Mouse (Mus musculus) embryonic facial prominence, embryonic 13.5 days (tissue): ENCODE data around the gene Arhgef28. TPM values are rescaled to one million over a fixed set of nuclear protein-coding genes. Genes with fewer than 3 reads are reported as not detected.

Experiments used
- ATAC-seq: fragments of 200-750 bp; cut with Nextera tagmentation; 2 replicates; pipeline ENCODE4 v1.8.0; 2017; ENCODE audit warnings: low read depth; ENCODE audit not compliant: insufficient number of reproducible peaks, insufficient read depth, low FRiP score, low TSS enrichment
- H3K27ac ChIP-seq: fragments of 300-500 bp; sonication (generic); 2 replicates; pipeline ENCODE4 v1.5.1; 2015; ENCODE audit warnings: moderate library complexity, mild to moderate bottlenecking, inconsistent platforms
- H3K27me3 ChIP-seq: fragments of 300-500 bp; sonication (generic); 2 replicates; pipeline ENCODE4 v1.6.1; 2015; ENCODE audit warnings: mild to moderate bottlenecking, inconsistent platforms
- H3K36me3 ChIP-seq: fragments of 300-500 bp; sonication (generic); 2 replicates; pipeline ENCODE4 v1.6.1; 2015; ENCODE audit warnings: mild to moderate bottlenecking, inconsistent platforms
- H3K4me1 ChIP-seq: fragments of 300-500 bp; sonication (generic); 2 replicates; pipeline ENCODE4 v1.6.1; 2015; ENCODE audit warnings: inconsistent platforms
- H3K4me2 ChIP-seq: fragments of 300-500 bp; sonication (generic); 2 replicates; pipeline ENCODE4 v1.6.1; 2015; ENCODE audit warnings: moderate library complexity, mild to moderate bottlenecking, inconsistent platforms
- H3K4me3 ChIP-seq: fragments of 300-500 bp; sonication (generic); 2 replicates; pipeline ENCODE4 v1.5.1; 2015; ENCODE audit warnings: mild to moderate bottlenecking, inconsistent platforms
- H3K9ac ChIP-seq: fragments of 300-500 bp; sonication (generic); 2 replicates; pipeline ENCODE4 v1.6.1; 2015; ENCODE audit warnings: mild to moderate bottlenecking, inconsistent platforms
- H3K9me3 ChIP-seq: fragments of 300-500 bp; sonication (generic); 2 replicates; pipeline ENCODE4 v1.6.1; 2016; ENCODE audit warnings: inconsistent platforms
- WGBS: fragments of 180-500 bp; shearing (Covaris S2); methylation state at CpG from one replicate; pipeline ENCODE4 v1.1.7; 2015; ENCODE audit warnings: mixed read lengths; 5-methylcytosine and 5-hydroxymethylcytosine counted together
- polyA plus RNA-seq: library from polyadenylated mRNA; unstranded; fragments of >200 nt; fragmentation: Nextera tagmentation; extraction: Ambion mirVana; gene quantifications from 2 replicates; pipeline ENCODE4 v1.2.1, GENCODE M21; 2015

Gene Arhgef28
- polyA plus RNA-seq, 1 experiment from 2014 or later = 12.9 TPM

GRCm38 (mm10) chr13:97953526-97953925 is 252.7 kb downstream of the Arhgef28 start:
- no peak for ATAC-seq
- no peaks in the 10 kb centered on the region for H3K9me3 ChIP-seq
- H3K27me3 ChIP-seq = no peaks in the 10 kb centered on the region
- 89% methylated on average over 19 of the region's 19 CpGs for WGBS
- H3K4me1 ChIP-seq = peaks cover 9% of the 10 kb centered on the region
- peaks cover 4% of the 10 kb centered on the region for H3K36me3 ChIP-seq
- no peak overlapping the region for H3K27ac ChIP-seq
- H3K4me2 ChIP-seq = no peak overlapping the region
- H3K9ac ChIP-seq = no peak overlapping the region
- no peak overlapping the region for H3K4me3 ChIP-seq

GRCm38 (mm10) chr13:97948856-97949255 is 257.4 kb downstream of the Arhgef28 start:
- H3K4me1 ChIP-seq = no peaks in the 10 kb centered on the region
- 91% methylated on average over 6 of the region's 6 CpGs for whole genome bisulfite sequencing
- ATAC-seq = no peak
- H3K4me2 ChIP-seq = no peak overlapping the region
- H3K27me3 ChIP-seq = no peaks in the 10 kb centered on the region
- H3K9ac ChIP-seq = no peak overlapping the region
- no peaks in the 10 kb centered on the region for H3K9me3 ChIP-seq
- H3K36me3 ChIP-seq = peaks cover 18% of the 10 kb centered on the region
- no peak overlapping the region for H3K27ac ChIP-seq
- no peak overlapping the region for H3K4me3 ChIP-seq

GRCm38 (mm10) chr13:97947598-97947997 is 258.6 kb downstream of the Arhgef28 start:
- no peaks in the 10 kb centered on the region; the same call in 1 of the 2 replicates for H3K4me1 ChIP-seq
- H3K4me2 ChIP-seq = no peak overlapping the region
- WGBS = 76% methylated on average over 3 of the region's 3 CpGs
- no peak overlapping the region for H3K27ac ChIP-seq
- H3K9me3 ChIP-seq = no peaks in the 10 kb centered on the region
- H3K9ac ChIP-seq = no peak overlapping the region
- H3K4me3 ChIP-seq = no peak overlapping the region
- H3K27me3 ChIP-seq = no peaks in the 10 kb centered on the region
- ATAC-seq = no peak
- peaks cover 14% of the 10 kb centered on the region; the same call in 1 of the 2 replicates for H3K36me3 ChIP-seq

GRCm38 (mm10) chr13:97946422-97946821 is 259.8 kb downstream of the Arhgef28 start:
- no peak overlapping the region for H3K4me3 ChIP-seq
- no peaks in the 10 kb centered on the region for H3K9me3 ChIP-seq
- 80% methylated on average over 7 of the region's 7 CpGs for WGBS
- ATAC-seq = no peak
- no peak overlapping the region for H3K9ac ChIP-seq
- H3K4me2 ChIP-seq = no peak overlapping the region
- no peaks in the 10 kb centered on the region for H3K27me3 ChIP-seq
- H3K4me1 ChIP-seq = peaks cover 7% of the 10 kb centered on the region
- H3K36me3 ChIP-seq = peaks cover 14% of the 10 kb centered on the region; the same call in 1 of the 2 replicates
- H3K27ac ChIP-seq = no peak overlapping the region

GRCm38 (mm10) chr13:97941909-97942680 is 264.1 kb downstream of the Arhgef28 start:
- Histone ChIP-seq H3K36me3 (peaks cover 14% of the 10 kb centered on the region; the same call in 1 of the 2 replicates), H3K4me2 (no peak overlapping the region), H3K4me1 (peaks cover 31% of the 10 kb centered on the region), H3K4me3 (no peak overlapping the region), H3K27me3 (no peaks in the 10 kb centered on the region), H3K9ac (no peak overlapping the region), H3K27ac (peak overlapping the region; percentile 12; the same call in 1 of the 2 replicates), H3K9me3 (no peaks in the 10 kb centered on the region)
- 76% methylated on average over 13 of the region's 13 CpGs for WGBS
- no peak for ATAC-seq

- ATAC-seq = no peak
- 17% methylated on average over 6 of the region's 6 CpGs for WGBS
- peak overlapping the region; percentile 66 for H3K27ac ChIP-seq
- H3K36me3 ChIP-seq = peaks cover 9% of the 10 kb centered on the region; the same call in 1 of the 2 replicates
- H3K27me3 ChIP-seq = no peaks in the 10 kb centered on the region
- H3K9ac ChIP-seq = no peak overlapping the region
- no peak overlapping the region for H3K4me3 ChIP-seq
- peaks cover 31% of the 10 kb centered on the region for H3K4me1 ChIP-seq
- 0 out of 2 replicates have a peak overlapping the region, but pooled peaks have one; percentile 7 for H3K4me2 ChIP-seq
- no peaks in the 10 kb centered on the region for H3K9me3 ChIP-seq
Observed at GRCm38 (mm10) chr13:97941099-97941498, 265.1 kb downstream of the Arhgef28 start.

GRCm38 (mm10) chr13:97939433-97940160 is 266.6 kb downstream of the Arhgef28 start:
- H3K27ac ChIP-seq = no peak overlapping the region
- ATAC-seq = no peak

GRCm38 (mm10) chr13:97938596-97939297 is 267.5 kb downstream of the Arhgef28 start:
- 0 out of 2 replicates have a peak, but pooled peaks have one; percentile 48 for ATAC-seq

More at GRCm38 (mm10) chr13:97939433-97940160, 266.6 kb downstream of the Arhgef28 start:
- no peak overlapping the region for H3K4me2 ChIP-seq
- H3K4me3 ChIP-seq = no peak overlapping the region
- H3K27me3 ChIP-seq = no peaks in the 10 kb centered on the region
- H3K36me3 ChIP-seq = no peaks in the 10 kb centered on the region
- H3K9me3 ChIP-seq = no peaks in the 10 kb centered on the region
- 46% methylated on average over 15 of the region's 15 CpGs for WGBS
- H3K9ac ChIP-seq = no peak overlapping the region
- peaks cover 31% of the 10 kb centered on the region for H3K4me1 ChIP-seq

GRCm38 (mm10) chr13:97937919-97938318 is 268.3 kb downstream of the Arhgef28 start:
- no peak for ATAC-seq
- WGBS = 16% methylated on average over 7 of the region's 7 CpGs
- H3K36me3 ChIP-seq = no peaks in the 10 kb centered on the region
- no peak overlapping the region for H3K27ac ChIP-seq
- H3K9me3 ChIP-seq = no peaks in the 10 kb centered on the region
- H3K4me1 ChIP-seq = peaks cover 31% of the 10 kb centered on the region
- no peak overlapping the region for H3K4me2 ChIP-seq
- H3K4me3 ChIP-seq = no peak overlapping the region
- H3K9ac ChIP-seq = no peak overlapping the region
- no peaks in the 10 kb centered on the region for H3K27me3 ChIP-seq

More at GRCm38 (mm10) chr13:97938596-97939297, 267.5 kb downstream of the Arhgef28 start:
- Histone ChIP-seq H3K9ac (no peak overlapping the region), H3K9me3 (no peaks in the 10 kb centered on the region), H3K4me1 (peaks cover 31% of the 10 kb centered on the region), H3K27ac (no peak overlapping the region), H3K4me3 (no peak overlapping the region), H3K4me2 (no peak overlapping the region), H3K36me3 (no peaks in the 10 kb centered on the region), H3K27me3 (no peaks in the 10 kb centered on the region)
- 31% methylated on average over 18 of the region's 18 CpGs for WGBS

GRCm38 (mm10) chr13:97928135-97928497 is 278.1 kb downstream of the Arhgef28 start:
- Histone ChIP-seq H3K27me3 (no peaks in the 10 kb centered on the region), H3K9ac (no peak overlapping the region), H3K4me3 (no peak overlapping the region), H3K4me1 (peaks cover 25% of the 10 kb centered on the region), H3K9me3 (no peaks in the 10 kb centered on the region), H3K36me3 (peaks cover 7% of the 10 kb centered on the region), H3K4me2 (peak overlapping the region; percentile 24), H3K27ac (no peak overlapping the region)
- no peak for ATAC-seq
- 14% methylated on average over 8 of the region's 8 CpGs for WGBS

GRCm38 (mm10) chr13:97927376-97928134 is 278.7 kb downstream of the Arhgef28 start:
- Histone ChIP-seq H3K4me3 (no peak overlapping the region), H3K27ac (peak overlapping the region; percentile 4; the same call in 1 of the 2 replicates), H3K27me3 (no peaks in the 10 kb centered on the region), H3K4me1 (peaks cover 26% of the 10 kb centered on the region), H3K4me2 (peak overlapping the region; percentile 24; the same call in 1 of the 2 replicates), H3K9ac (no peak overlapping the region), H3K9me3 (no peaks in the 10 kb centered on the region), H3K36me3 (peaks cover 7% of the 10 kb centered on the region)
- no peak for ATAC-seq
- 32% methylated on average over 14 of the region's 14 CpGs for WGBS
